8 mouse cellular contexts compared by ENCODE assay signal in genomic region chr13:113864893-113865292, GRCm38 (mm10).
A peak's percentile ranks its signal among the peaks of the same experiment; 100 is the strongest.
DNase-seq lines count a peak whose midpoint lies in the region; ATAC-seq and TF ChIP-seq lines count a peak whose summit lies in the region.

No protein-coding gene starts in this region.

- H3K4me3 ChIP-seq in embryonic facial prominence, embryonic 14.5 days (ENCODE audit: low read depth, low read length), result no peak overlapping the region
- no peak overlapping the region for H3K4me3 ChIP-seq in hindbrain, embryonic 11.5 days (ENCODE audit: low read depth, low read length)
- no peak overlapping the region for H3K4me3 ChIP-seq in left cerebral cortex, adult 2 months
- H3K4me3 ChIP-seq in spleen, adult 2 months (ENCODE audit: extremely low read depth, insufficient read depth, insufficient read length), result no peak overlapping the region

- no peak overlapping the region for H3K9ac ChIP-seq in embryonic facial prominence, embryonic 14.5 days (ENCODE audit: low read depth, low read length)
- no peak overlapping the region for H3K9ac ChIP-seq in hindbrain, embryonic 11.5 days (ENCODE audit: low read depth, low read length)

- no peak for TF ChIP-seq POLR2A in spleen, adult 2 months (IDR thresholded peaks at IDR 0.05; ENCODE audit: low read depth, low read length)

- no peaks in the 10 kb centered on the region for H3K27me3 ChIP-seq in embryonic facial prominence, embryonic 14.5 days (replicated peaks; ENCODE audit: control insufficient read depth, insufficient read depth, low read length)
- no peaks in the 10 kb centered on the region for H3K27me3 ChIP-seq in hindbrain, embryonic 11.5 days (ENCODE audit: control insufficient read depth, insufficient read depth, low read length)
- no peaks in the 10 kb centered on the region for H3K27me3 ChIP-seq in spleen, adult 2 months (ENCODE audit: control insufficient read depth, insufficient read depth, low read length)

- ATAC-seq in embryonic facial prominence, embryonic 14.5 days (ENCODE audit: low read depth), result 0 out of 2 replicates have a peak, but pooled peaks have one; percentile 42
- ATAC-seq in hindbrain, embryonic 11.5 days (ENCODE audit: low FRiP score), result peak; percentile 66
- peak; percentile 51 for ATAC-seq in megakaryocyte progenitor cell, adult 5-6 weeks (replicated peaks; ENCODE audit: poor library complexity)

- no peaks in the 10 kb centered on the region for H3K36me3 ChIP-seq in embryonic facial prominence, embryonic 14.5 days (ENCODE audit: control insufficient read depth, insufficient read depth, low read length)
- no peaks in the 10 kb centered on the region for H3K36me3 ChIP-seq in hindbrain, embryonic 11.5 days (ENCODE audit: control insufficient read depth, insufficient read depth, low read length)
- H3K36me3 ChIP-seq in spleen, adult 2 months (ENCODE audit: control insufficient read depth, insufficient read depth, low read length), result no peaks in the 10 kb centered on the region

- TF ChIP-seq CTCF in left cerebral cortex, adult 2 months (IDR thresholded peaks at IDR 0.05), result peak; percentile 85
- TF ChIP-seq CTCF in spleen, adult 2 months (IDR thresholded peaks at IDR 0.05; ENCODE audit: extremely low read depth, insufficient read depth, insufficient read length, insufficient replicate concordance), result peak; percentile 43; the same call in 1 of the 2 replicates

- no peak overlapping the region for H3K4me2 ChIP-seq in embryonic facial prominence, embryonic 14.5 days (ENCODE audit: low read depth, low read length)
- H3K4me2 ChIP-seq in hindbrain, embryonic 11.5 days (replicated peaks; ENCODE audit: low read depth, low read length), result no peak overlapping the region

- no peaks in the 10 kb centered on the region for H3K4me1 ChIP-seq in embryonic facial prominence, embryonic 14.5 days (ENCODE audit: control insufficient read depth, insufficient read depth, low read length)
- no peaks in the 10 kb centered on the region for H3K4me1 ChIP-seq in hindbrain, embryonic 11.5 days (replicated peaks; ENCODE audit: control insufficient read depth, insufficient read depth, low read length)
- H3K4me1 ChIP-seq in spleen, adult 2 months (ENCODE audit: control insufficient read depth, insufficient read depth, insufficient read length), result no peaks in the 10 kb centered on the region

- intact Hi-C loops in left cerebral cortex, adult 2 months (cut with DNase I), result loop anchor here (1.0 to 5.0 kb wide), 4 partner anchors 71 to 598 kb away; partner anchors contain the start of gene Arl15

- peak; percentile 36 for DNase-seq in cerebellum, adult 9-10 months
- DNase-seq in cerebellum, adult 11 months, result no peak
- peak; percentile 54 to 71 for DNase-seq in adrenal gland, adult 18-20 months (ENCODE audit: low spot score in 2 of 2)
- peak; percentile 66 for DNase-seq in embryonic facial prominence, embryonic 14.5 days (ENCODE audit: low spot score)
- DNase-seq in hindbrain, embryonic 11.5 days (ENCODE audit: low spot score), result peak; percentile 86
- DNase-seq in left cerebral cortex, adult 2 months (ENCODE audit: extremely low spot score in 1 of 2, low spot score in 2 of 2), result peak; percentile 40 to 68
- peak in 1 of 2 experiments; percentile 32 for DNase-seq in spleen, adult 2 months (ENCODE audit: low read depth in 1 of 2, low spot score in 2 of 2)

- H3K9me3 ChIP-seq in embryonic facial prominence, embryonic 14.5 days (ENCODE audit: control insufficient read depth, low read length), result no peaks in the 10 kb centered on the region
- no peaks in the 10 kb centered on the region for H3K9me3 ChIP-seq in hindbrain, embryonic 11.5 days (ENCODE audit: control insufficient read depth, low read length)

- H3K27ac ChIP-seq in embryonic facial prominence, embryonic 14.5 days (replicated peaks; ENCODE audit: low read depth, low read length), result no peak overlapping the region
- H3K27ac ChIP-seq in hindbrain, embryonic 11.5 days (ENCODE audit: low read depth, low read length), result no peak overlapping the region
- H3K27ac ChIP-seq in left cerebral cortex, adult 2 months, result no peak overlapping the region
- H3K27ac ChIP-seq in spleen, adult 2 months (ENCODE audit: insufficient read depth, low read length), result no peak overlapping the region

- 53% methylated on average over 1 of the region's 1 CpGs for WGBS in embryonic facial prominence, embryonic 14.5 days
- 62% methylated on average over 1 of the region's 1 CpGs for WGBS in hindbrain, embryonic 11.5 days
- WGBS in spleen, adult 2 months, result 77% methylated on average over 1 of the region's 1 CpGs
